Mouse (Mus musculus): ENCODE measurements around the gene Wdr20.
"Not testable (repeated sequence)": the region's sequence is repeated elsewhere in the genome, so short reads cannot be mapped to it uniquely, and the experiment has no call there.

Wdr20 gene

DNA sequence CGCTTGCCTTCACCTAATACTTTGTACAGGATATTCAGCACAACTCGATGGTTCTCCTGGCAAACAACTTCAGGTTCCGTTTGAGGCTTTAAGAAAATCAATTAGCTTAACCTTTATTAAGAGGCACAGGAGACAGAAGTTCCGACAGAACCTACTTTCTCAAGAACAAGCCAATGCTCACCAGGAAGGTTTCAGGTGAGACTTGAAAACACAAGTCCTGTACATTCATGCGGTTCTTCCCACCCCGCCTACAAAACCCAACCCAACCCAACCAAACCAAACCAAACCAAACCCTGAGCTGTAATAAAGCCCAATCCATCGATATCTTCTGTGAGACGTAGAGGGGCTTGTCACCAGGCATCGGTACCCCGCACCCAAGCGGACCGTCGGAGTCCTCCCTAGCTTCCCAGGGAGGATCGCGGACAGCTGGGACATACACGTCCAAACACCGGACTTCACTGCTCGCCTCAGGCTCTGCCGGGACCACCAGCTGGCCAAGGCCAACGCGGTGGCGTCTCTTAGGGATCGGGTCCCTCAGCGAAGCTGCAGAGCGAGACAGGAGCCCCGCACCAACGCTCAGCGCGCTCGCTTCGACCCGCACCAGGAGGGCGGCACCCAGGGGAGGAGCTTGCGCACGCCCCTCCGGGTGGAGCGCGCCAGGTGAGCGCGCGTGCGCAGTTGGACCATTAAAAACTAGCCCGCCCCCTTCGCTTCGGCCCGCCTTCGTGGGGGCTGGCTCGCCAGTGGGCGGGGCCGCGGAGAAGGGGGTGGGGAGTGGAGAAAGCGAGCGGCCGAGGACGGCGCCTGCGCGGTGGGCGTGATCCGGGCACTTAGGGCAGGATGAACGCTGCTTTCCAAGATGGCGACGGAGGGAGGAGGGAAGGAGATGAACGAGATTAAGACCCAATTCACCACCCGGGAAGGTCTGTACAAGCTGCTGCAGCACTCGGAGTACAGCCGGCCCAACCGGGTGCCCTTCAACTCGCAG lies at the start of gene Wdr20:
Wdr20 (plus strand) TSS at position 775 of the 988 bp plus-strand sequence.
- peak; percentile 95 to 97 for DNase-seq

- not testable (repeated sequence) for DNase-seq
These were observed 48.8 kb upstream of the Wdr20 start for GRCm38 (mm10) chr12:110688921-110689320.

GRCm38 (mm10) chr12:110689919-110690643 lies 47.7 kb upstream of the Wdr20 start:
- DNase-seq: no peak

DNA sequence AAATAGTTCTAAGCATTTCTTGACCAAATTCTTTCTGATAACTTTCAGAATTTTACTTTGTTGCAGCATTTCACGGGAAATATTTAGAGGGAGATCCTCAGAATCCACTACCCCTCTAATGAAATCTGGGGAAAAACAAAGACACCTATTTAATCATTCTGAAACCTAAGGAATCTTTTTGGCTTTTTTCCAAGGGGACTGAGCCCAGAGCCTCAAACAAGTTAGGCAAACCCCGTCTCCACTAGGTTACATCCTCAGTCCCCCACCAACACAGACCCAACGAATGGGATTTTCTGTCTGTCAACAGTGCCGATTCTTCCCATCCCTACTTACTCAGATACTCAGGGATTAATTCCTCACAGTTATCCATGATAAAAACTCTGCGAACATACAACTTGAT lies 44.4 kb upstream of the Wdr20 start:
- not testable (repeated sequence) for DNase-seq

DNA sequence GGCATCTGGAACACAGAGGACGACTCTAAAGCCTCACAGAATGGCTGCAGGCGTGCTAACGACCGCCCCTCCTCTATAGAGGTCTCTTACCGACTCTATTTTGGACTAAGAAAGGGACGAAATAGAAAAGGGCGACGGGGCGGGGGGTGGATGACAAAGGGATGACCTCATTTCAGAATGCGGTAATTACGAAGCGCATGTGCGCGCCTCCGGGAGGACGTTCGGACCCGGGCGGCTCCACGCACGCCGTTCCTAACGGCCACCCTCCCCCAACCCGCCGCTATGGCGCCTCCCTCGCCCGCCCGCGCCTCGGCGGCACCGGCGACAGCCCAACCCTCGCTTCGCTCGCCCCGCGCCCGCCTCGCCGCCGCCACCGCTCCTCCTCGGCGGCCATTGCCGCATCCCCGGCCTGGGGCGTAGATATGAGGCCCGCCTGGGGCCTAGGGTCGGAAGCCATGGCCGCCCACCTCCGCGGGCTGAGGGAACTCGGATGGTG lies 42.0 kb upstream of the Wdr20 start:
- DNase-seq: peak; percentile 30 to 44

DNA sequence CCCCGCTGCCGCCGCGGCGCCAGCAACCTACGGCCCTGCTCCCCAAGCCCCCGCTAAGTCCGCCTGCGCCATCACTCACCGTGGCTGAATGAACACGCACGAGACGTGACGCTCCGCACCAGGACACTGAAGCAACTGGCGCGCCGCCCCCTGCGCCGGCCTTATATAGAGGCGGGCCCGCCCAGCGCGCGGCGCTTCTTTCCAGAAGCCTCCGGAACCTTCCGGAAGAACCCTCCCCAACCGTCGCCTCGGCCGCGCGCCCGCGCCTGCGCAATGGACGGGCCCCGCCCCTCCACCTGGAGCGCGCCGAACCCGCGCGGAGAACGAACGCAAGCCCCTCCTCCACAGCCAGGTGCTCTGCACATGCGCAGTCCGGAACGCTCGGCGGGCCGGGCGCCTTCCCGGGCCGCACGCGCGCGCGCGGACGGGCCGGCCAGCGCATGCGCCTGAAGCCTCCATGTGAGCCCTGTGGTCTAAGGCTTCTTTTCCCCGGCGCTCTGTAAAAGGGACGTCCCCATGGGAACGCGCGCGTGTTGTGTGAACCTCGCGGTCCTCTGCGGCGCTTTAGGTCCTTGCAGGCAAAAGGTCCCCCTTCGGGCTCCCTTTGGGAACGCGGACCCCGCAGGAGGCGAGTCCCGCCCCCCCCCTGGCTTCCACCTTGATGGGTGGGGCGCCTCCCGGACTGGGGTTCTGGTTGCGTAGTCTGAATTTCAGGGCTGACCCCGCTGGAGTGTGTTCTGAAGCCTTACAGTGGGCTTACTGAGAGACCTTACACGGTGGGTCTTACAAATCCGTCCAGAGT lies 41.4 kb upstream of the Wdr20 start:
- DNase-seq: peak; percentile 95 to 96

DNA sequence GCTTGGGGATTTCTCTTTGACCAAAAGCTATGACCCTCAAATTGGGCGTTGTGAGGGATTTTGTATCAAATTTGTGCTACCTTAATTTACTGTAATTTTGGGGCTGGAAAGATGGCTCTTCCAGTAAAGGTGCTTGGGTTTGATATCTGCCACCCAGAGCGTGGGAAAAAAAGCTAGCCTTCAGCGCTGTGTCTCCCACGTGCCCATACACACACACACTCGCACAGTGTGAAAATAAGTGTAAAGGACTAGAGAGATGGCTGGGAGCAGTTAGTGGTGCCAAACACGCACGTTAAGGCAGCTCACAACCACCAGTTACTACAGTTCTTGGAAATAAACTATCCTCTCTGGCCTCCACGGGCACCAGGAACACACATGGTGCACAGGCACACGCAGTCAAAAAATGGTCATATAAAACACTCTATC lies 40.8 kb upstream of the Wdr20 start:
- DNase-seq: no peak

DNA sequence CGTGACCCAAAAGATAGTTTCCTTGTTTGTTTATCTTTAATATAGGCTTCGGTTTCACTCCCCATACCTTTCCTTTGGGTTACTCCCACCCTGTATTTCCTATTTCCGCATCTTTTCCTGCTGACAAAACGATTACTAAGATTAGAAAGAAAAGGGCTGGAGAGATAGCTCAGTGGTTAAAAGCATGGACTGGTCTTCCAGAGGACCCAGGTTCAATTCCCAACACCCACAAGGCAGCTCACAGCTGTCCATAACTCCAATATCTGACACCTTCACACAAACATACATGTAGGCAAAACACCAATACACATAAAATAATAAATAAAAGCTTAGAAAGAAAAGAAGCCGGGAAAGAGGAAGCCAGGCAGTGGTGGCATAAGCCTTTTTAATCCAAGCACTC lies 40.3 kb upstream of the Wdr20 start:
- no peak for DNase-seq

- no peak for DNase-seq
These were observed 39.7 kb upstream of the Wdr20 start for GRCm38 (mm10) chr12:110698080-110698479.

- no peak for DNase-seq
These were observed 39.1 kb upstream of the Wdr20 start for GRCm38 (mm10) chr12:110698523-110699170.

DNA sequence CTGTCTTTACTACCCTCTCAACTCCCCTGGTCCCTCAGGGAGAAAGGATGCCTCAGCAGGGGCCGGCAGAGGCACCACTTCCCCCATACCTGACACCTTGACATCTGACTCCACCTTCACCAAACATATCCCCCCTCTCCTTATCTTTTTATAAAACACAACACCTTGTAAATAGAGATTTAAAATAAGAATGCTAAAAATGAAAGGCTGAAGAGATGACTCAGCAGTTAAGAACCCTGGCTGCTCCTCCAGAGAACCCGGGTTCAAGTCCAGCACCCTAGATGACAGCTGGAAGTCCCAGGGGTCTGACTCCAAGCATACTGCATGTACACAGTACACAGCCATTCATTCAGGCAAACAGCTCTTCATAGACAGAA lies 38.6 kb upstream of the Wdr20 start:
- no peak for DNase-seq

- DNase-seq: no peak
These were observed 37.0 kb upstream of the Wdr20 start for GRCm38 (mm10) chr12:110700730-110701129.

- DNase-seq: not testable (repeated sequence)
These were observed 36.4 kb upstream of the Wdr20 start for GRCm38 (mm10) chr12:110701363-110701762.

GRCm38 (mm10) chr12:110702556-110702955 lies 35.2 kb upstream of the Wdr20 start, which contains the start of gene Hsp90aa1:
Gene Hsp90aa1 (minus strand): TSS chr12:110702728.
- DNase-seq: no peak

GRCm38 (mm10) chr12:110703008-110703471 lies 34.7 kb upstream of the Wdr20 start:
- peak; percentile 56 to 57 for DNase-seq

- DNase-seq: no peak
These were observed 34.1 kb upstream of the Wdr20 start for GRCm38 (mm10) chr12:110703682-110704081.

DNA sequence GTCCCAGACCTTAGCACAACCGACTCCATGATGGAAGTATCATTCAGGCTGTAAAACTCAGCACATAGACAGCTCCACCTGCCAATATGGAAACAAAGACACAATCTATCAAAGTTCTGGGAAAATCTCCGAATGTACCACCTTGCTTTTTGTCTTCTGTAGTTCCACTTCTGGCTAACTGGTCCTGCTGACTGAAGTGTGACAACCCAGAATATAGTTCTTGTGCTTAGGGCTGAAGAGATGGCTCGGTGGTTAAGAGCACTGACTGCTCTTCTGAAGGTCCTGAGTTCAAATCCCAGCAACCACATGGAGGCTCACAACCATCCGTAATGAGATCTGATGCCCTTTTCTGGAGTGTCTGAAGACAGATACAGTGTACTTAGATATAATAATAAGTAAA lies 32.3 kb upstream of the Wdr20 start:
- not testable (repeated sequence) for DNase-seq

- peak; percentile 42 to 44 for DNase-seq
These were observed 31.2 kb upstream of the Wdr20 start for GRCm38 (mm10) chr12:110706337-110707231.

DNA sequence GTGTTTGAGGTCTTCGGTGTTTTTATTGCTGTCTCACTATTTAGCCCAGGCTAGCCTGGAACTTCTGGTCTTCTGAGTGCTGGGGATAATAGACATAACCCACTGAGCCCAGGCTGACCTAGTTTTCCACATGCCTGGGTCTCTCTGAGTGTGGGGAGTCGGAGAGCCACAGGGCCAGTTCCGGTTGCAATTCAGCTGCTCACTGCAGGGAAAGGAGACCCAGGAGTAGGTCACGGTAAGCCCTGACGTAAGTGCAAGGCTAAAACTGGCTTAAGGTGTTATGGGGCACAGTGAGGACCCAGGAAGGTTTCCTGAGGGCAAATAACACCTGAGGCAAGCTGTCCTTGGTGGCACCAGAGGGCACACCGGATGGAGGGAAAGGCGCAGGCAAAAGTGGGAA lies 30.3 kb upstream of the Wdr20 start:
- no peak for DNase-seq

- no peak for DNase-seq
These were observed 26.5 kb upstream of the Wdr20 start for GRCm38 (mm10) chr12:110711270-110711669.

- no peak for DNase-seq
These were observed 24.0 kb upstream of the Wdr20 start for GRCm38 (mm10) chr12:110713784-110714183.
